Mouse (Mus musculus): ENCODE results near the gene Prpf18. TPM values are rescaled to one million over a fixed set of nuclear protein-coding genes. Genes with fewer than 3 reads are reported as not detected.

Gene Prpf18
- polyA plus RNA-seq, 1 experiment from 2014 or later: 50.4 TPM

- Histone ChIP-seq H3K9me3 (ENCODE audit: control insufficient read depth, low read length) (no peaks in the 10 kb centered on the region), H3K4me1 (replicated peaks; ENCODE audit: control insufficient read depth, insufficient read depth, low read length) (no peaks in the 10 kb centered on the region), H3K4me2 (ENCODE audit: low read depth, low read length, severe bottlenecking) (no peak overlapping the region), H3K9ac (ENCODE audit: low read length) (no peak overlapping the region), H3K36me3 (ENCODE audit: control insufficient read depth, insufficient read depth, low read length) (peaks cover 14% of the 10 kb centered on the region), H3K4me3 (ENCODE audit: low read depth, low read length) (no peak overlapping the region), H3K27ac (ENCODE audit: low read depth, low read length) (no peak overlapping the region), H3K27me3 (ENCODE audit: control insufficient read depth, insufficient read depth, low read length) (no peaks in the 10 kb centered on the region)
- no peak for ATAC-seq (replicated peaks; ENCODE audit: low FRiP score)
- DNase-seq (ENCODE audit: low spot score): peak; percentile 18
- 91% methylated on average over 10 of the region's 10 CpGs for WGBS
Observed at GRCm38 (mm10) chr2:4609433-4609832, 42.5 kb downstream of the Prpf18 start.

GRCm38 (mm10) chr2:4608253-4608652 lies 43.7 kb downstream of the Prpf18 start:
- H3K36me3 ChIP-seq (ENCODE audit: control insufficient read depth, insufficient read depth, low read length): peaks cover 22% of the 10 kb centered on the region
- H3K27ac ChIP-seq (ENCODE audit: low read depth, low read length): no peak overlapping the region
- no peaks in the 10 kb centered on the region for H3K4me1 ChIP-seq (replicated peaks; ENCODE audit: control insufficient read depth, insufficient read depth, low read length)
- DNase-seq (ENCODE audit: low spot score) (peak; percentile 25), ATAC-seq (replicated peaks; ENCODE audit: low FRiP score) (no peak)
- no peak overlapping the region for H3K4me2 ChIP-seq (ENCODE audit: low read depth, low read length, severe bottlenecking)
- no peaks in the 10 kb centered on the region for H3K9me3 ChIP-seq (ENCODE audit: control insufficient read depth, low read length)
- no peak overlapping the region for H3K4me3 ChIP-seq (ENCODE audit: low read depth, low read length)
- WGBS: 88% methylated on average over 3 of the region's 3 CpGs
- H3K27me3 ChIP-seq (ENCODE audit: control insufficient read depth, insufficient read depth, low read length): no peaks in the 10 kb centered on the region
- H3K9ac ChIP-seq (ENCODE audit: low read length): no peak overlapping the region

- no peak for ATAC-seq (replicated peaks; ENCODE audit: low FRiP score)
- Histone ChIP-seq H3K36me3 (ENCODE audit: control insufficient read depth, insufficient read depth, low read length) (peaks cover 31% of the 10 kb centered on the region), H3K4me1 (replicated peaks; ENCODE audit: control insufficient read depth, insufficient read depth, low read length) (no peaks in the 10 kb centered on the region), H3K27ac (ENCODE audit: low read depth, low read length) (no peak overlapping the region), H3K9me3 (ENCODE audit: control insufficient read depth, low read length) (no peaks in the 10 kb centered on the region), H3K27me3 (ENCODE audit: control insufficient read depth, insufficient read depth, low read length) (no peaks in the 10 kb centered on the region), H3K4me3 (ENCODE audit: low read depth, low read length) (no peak overlapping the region), H3K9ac (ENCODE audit: low read length) (no peak overlapping the region), H3K4me2 (ENCODE audit: low read depth, low read length, severe bottlenecking) (no peak overlapping the region)
- peak; percentile 25 for DNase-seq (ENCODE audit: low spot score)
- WGBS: 96% methylated on average over 3 of the region's 3 CpGs
Observed at GRCm38 (mm10) chr2:4606559-4606958, 45.4 kb downstream of the Prpf18 start.

GRCm38 (mm10) chr2:4603361-4603945 lies 48.5 kb downstream of the Prpf18 start:
- Histone ChIP-seq H3K27me3 (ENCODE audit: control insufficient read depth, insufficient read depth, low read length) (no peaks in the 10 kb centered on the region), H3K4me2 (ENCODE audit: low read depth, low read length, severe bottlenecking) (no peak overlapping the region), H3K36me3 (ENCODE audit: control insufficient read depth, insufficient read depth, low read length) (peaks cover 28% of the 10 kb centered on the region), H3K9me3 (ENCODE audit: control insufficient read depth, low read length) (no peaks in the 10 kb centered on the region), H3K4me1 (replicated peaks; ENCODE audit: control insufficient read depth, insufficient read depth, low read length) (no peaks in the 10 kb centered on the region), H3K4me3 (ENCODE audit: low read depth, low read length) (no peak overlapping the region), H3K27ac (ENCODE audit: low read depth, low read length) (no peak overlapping the region), H3K9ac (ENCODE audit: low read length) (no peak overlapping the region)
- no peak for DNase-seq (ENCODE audit: low spot score)
- WGBS: 91% methylated on average over 33 of the region's 33 CpGs
- 0 out of 2 replicates have a peak, but pooled peaks have one; percentile 15 for ATAC-seq (replicated peaks; ENCODE audit: low FRiP score)

GRCm38 (mm10) chr2:4601034-4601890 lies 50.7 kb downstream of the Prpf18 start:
- no peak overlapping the region for H3K27ac ChIP-seq (ENCODE audit: low read depth, low read length)
- no peak for ATAC-seq (replicated peaks; ENCODE audit: low FRiP score)
- no peaks in the 10 kb centered on the region for H3K9me3 ChIP-seq (ENCODE audit: control insufficient read depth, low read length)
- peak; percentile 58 for DNase-seq (ENCODE audit: low spot score)
- H3K36me3 ChIP-seq (ENCODE audit: control insufficient read depth, insufficient read depth, low read length): peaks cover 25% of the 10 kb centered on the region
- WGBS: 69% methylated on average over 15 of the region's 15 CpGs
- no peak overlapping the region for H3K4me2 ChIP-seq (ENCODE audit: low read depth, low read length, severe bottlenecking)
- H3K9ac ChIP-seq (ENCODE audit: low read length): no peak overlapping the region
- H3K4me3 ChIP-seq (ENCODE audit: low read depth, low read length): no peak overlapping the region
- H3K27me3 ChIP-seq (ENCODE audit: control insufficient read depth, insufficient read depth, low read length): no peaks in the 10 kb centered on the region
- no peaks in the 10 kb centered on the region for H3K4me1 ChIP-seq (replicated peaks; ENCODE audit: control insufficient read depth, insufficient read depth, low read length)

- Histone ChIP-seq H3K9ac (ENCODE audit: low read length) (no peak overlapping the region), H3K27me3 (ENCODE audit: control insufficient read depth, insufficient read depth, low read length) (no peaks in the 10 kb centered on the region), H3K4me3 (ENCODE audit: low read depth, low read length) (no peak overlapping the region), H3K4me2 (ENCODE audit: low read depth, low read length, severe bottlenecking) (no peak overlapping the region), H3K27ac (ENCODE audit: low read depth, low read length) (no peak overlapping the region), H3K36me3 (ENCODE audit: control insufficient read depth, insufficient read depth, low read length) (peaks cover 8% of the 10 kb centered on the region), H3K9me3 (ENCODE audit: control insufficient read depth, low read length) (no peaks in the 10 kb centered on the region), H3K4me1 (replicated peaks; ENCODE audit: control insufficient read depth, insufficient read depth, low read length) (no peaks in the 10 kb centered on the region)
- DNase-seq (ENCODE audit: low spot score) (no peak), ATAC-seq (replicated peaks; ENCODE audit: low FRiP score) (no peak)
- 91% methylated on average over 7 of the region's 7 CpGs for WGBS
Observed at GRCm38 (mm10) chr2:4596992-4597391, 54.9 kb downstream of the Prpf18 start.

GRCm38 (mm10) chr2:4593878-4594387 lies 58.0 kb downstream of the Prpf18 start:
- H3K36me3 ChIP-seq (ENCODE audit: control insufficient read depth, insufficient read depth, low read length): peaks cover 8% of the 10 kb centered on the region
- H3K4me2 ChIP-seq (ENCODE audit: low read depth, low read length, severe bottlenecking): no peak overlapping the region
- H3K27me3 ChIP-seq (ENCODE audit: control insufficient read depth, insufficient read depth, low read length): no peaks in the 10 kb centered on the region
- no peak overlapping the region for H3K9ac ChIP-seq (ENCODE audit: low read length)
- H3K27ac ChIP-seq (ENCODE audit: low read depth, low read length): no peak overlapping the region
- 89% methylated on average over 3 of the region's 3 CpGs for WGBS
- no peaks in the 10 kb centered on the region for H3K4me1 ChIP-seq (replicated peaks; ENCODE audit: control insufficient read depth, insufficient read depth, low read length)
- no peak overlapping the region for H3K4me3 ChIP-seq (ENCODE audit: low read depth, low read length)
- ATAC-seq (replicated peaks; ENCODE audit: low FRiP score) (no peak), DNase-seq (ENCODE audit: low spot score) (no peak)
- no peaks in the 10 kb centered on the region for H3K9me3 ChIP-seq (ENCODE audit: control insufficient read depth, low read length)

GRCm38 (mm10) chr2:4593433-4593832 lies 58.5 kb downstream of the Prpf18 start:
- Histone ChIP-seq H3K9ac (ENCODE audit: low read length) (no peak overlapping the region), H3K36me3 (ENCODE audit: control insufficient read depth, insufficient read depth, low read length) (peaks cover 8% of the 10 kb centered on the region), H3K4me3 (ENCODE audit: low read depth, low read length) (no peak overlapping the region), H3K9me3 (ENCODE audit: control insufficient read depth, low read length) (no peaks in the 10 kb centered on the region), H3K27me3 (ENCODE audit: control insufficient read depth, insufficient read depth, low read length) (no peaks in the 10 kb centered on the region), H3K4me2 (ENCODE audit: low read depth, low read length, severe bottlenecking) (no peak overlapping the region), H3K4me1 (replicated peaks; ENCODE audit: control insufficient read depth, insufficient read depth, low read length) (no peaks in the 10 kb centered on the region), H3K27ac (ENCODE audit: low read depth, low read length) (no peak overlapping the region)
- WGBS: 41% methylated on average over 9 of the region's 9 CpGs
- ATAC-seq (replicated peaks; ENCODE audit: low FRiP score): peak; percentile 76
- peak; percentile 71 for DNase-seq (ENCODE audit: low spot score)

Data from forebrain, embryonic 11.5 days (tissue).